Mouse (Mus musculus): ENCODE measurements at regions not wholly inside any gene's neighbourhood (a gene's known extent, or its start where the extent isn't known, plus 50 kb on each side); places are given as distances from the start of the nearest gene placed in this dataset.

GRCm38 (mm10) chr3:78311630-78312406 lies 974.5 kb downstream of the Rapgef2 start:
- no peak overlapping the region for H3K4me3 ChIP-seq (ENCODE audit: low read length)
- H3K27ac ChIP-seq: no peak overlapping the region
- H3K27me3 ChIP-seq (ENCODE audit: insufficient read depth, low read length): no peaks in the 10 kb centered on the region
- 54% methylated on average over 7 of the region's 7 CpGs for WGBS
- no peaks in the 10 kb centered on the region for H3K4me1 ChIP-seq (ENCODE audit: insufficient read depth, low read length)
- H3K9ac ChIP-seq (replicated peaks; ENCODE audit: low read length): no peak overlapping the region
- DNase-seq (ENCODE audit: low spot score): peak; percentile 28
- no peaks in the 10 kb centered on the region for H3K9me3 ChIP-seq (ENCODE audit: low read length)
- TF ChIP-seq CTCF (IDR thresholded peaks at IDR 0.05; ENCODE audit: low read depth): no peak
- H3K4me2 ChIP-seq (ENCODE audit: low read depth, low read length): no peak overlapping the region
- no peak for ATAC-seq
- no peaks in the 10 kb centered on the region for H3K36me3 ChIP-seq (ENCODE audit: insufficient read depth, low read length)

- no peak for ATAC-seq
- TF ChIP-seq CTCF (IDR thresholded peaks at IDR 0.05; ENCODE audit: low read depth): no peak
- H3K4me2 ChIP-seq (ENCODE audit: low read depth, low read length): no peak overlapping the region
- H3K9me3 ChIP-seq (ENCODE audit: low read length): no peaks in the 10 kb centered on the region
- DNase-seq (ENCODE audit: low spot score): no peak
- no peaks in the 10 kb centered on the region for H3K27me3 ChIP-seq (ENCODE audit: insufficient read depth, low read length)
- no peaks in the 10 kb centered on the region for H3K36me3 ChIP-seq (ENCODE audit: insufficient read depth, low read length)
- H3K4me3 ChIP-seq (ENCODE audit: low read length): no peak overlapping the region
- H3K27ac ChIP-seq: no peak overlapping the region
- H3K4me1 ChIP-seq (ENCODE audit: insufficient read depth, low read length): no peaks in the 10 kb centered on the region
- no peak overlapping the region for H3K9ac ChIP-seq (replicated peaks; ENCODE audit: low read length)
Measured at GRCm38 (mm10) chr3:78300506-78300905, 985.8 kb downstream of the Rapgef2 start.

GRCm38 (mm10) chr3:78291894-78292293 lies 994.4 kb downstream of the Rapgef2 start:
- Histone ChIP-seq H3K36me3 (ENCODE audit: insufficient read depth, low read length) (no peaks in the 10 kb centered on the region), H3K9ac (replicated peaks; ENCODE audit: low read length) (no peak overlapping the region), H3K4me2 (ENCODE audit: low read depth, low read length) (no peak overlapping the region), H3K9me3 (ENCODE audit: low read length) (no peaks in the 10 kb centered on the region), H3K4me3 (ENCODE audit: low read length) (no peak overlapping the region), H3K27ac (no peak overlapping the region), H3K4me1 (ENCODE audit: insufficient read depth, low read length) (no peaks in the 10 kb centered on the region), H3K27me3 (ENCODE audit: insufficient read depth, low read length) (no peaks in the 10 kb centered on the region)
- no peak for TF ChIP-seq CTCF (IDR thresholded peaks at IDR 0.05; ENCODE audit: low read depth)
- DNase-seq (ENCODE audit: low spot score) (peak; percentile 28), ATAC-seq (peak; percentile 51; the same call in 1 of the 2 replicates)
- WGBS: 18% methylated on average over 3 of the region's 3 CpGs

GRCm38 (mm10) chr3:78284071-78284470 lies 1002.2 kb downstream of the Rapgef2 start:
- ATAC-seq (no peak), DNase-seq (ENCODE audit: low spot score) (no peak)
- Histone ChIP-seq H3K36me3 (ENCODE audit: insufficient read depth, low read length) (no peaks in the 10 kb centered on the region), H3K27me3 (ENCODE audit: insufficient read depth, low read length) (no peaks in the 10 kb centered on the region), H3K9ac (replicated peaks; ENCODE audit: low read length) (no peak overlapping the region), H3K4me2 (ENCODE audit: low read depth, low read length) (no peak overlapping the region), H3K27ac (no peak overlapping the region), H3K4me1 (ENCODE audit: insufficient read depth, low read length) (no peaks in the 10 kb centered on the region), H3K9me3 (ENCODE audit: low read length) (no peaks in the 10 kb centered on the region), H3K4me3 (ENCODE audit: low read length) (no peak overlapping the region)
- no peak for TF ChIP-seq CTCF (IDR thresholded peaks at IDR 0.05; ENCODE audit: low read depth)
- 82% methylated on average over 3 of the region's 3 CpGs for WGBS

- no peak for ATAC-seq
- no peak overlapping the region for H3K4me3 ChIP-seq (ENCODE audit: low read length)
- H3K4me2 ChIP-seq (ENCODE audit: low read depth, low read length): no peak overlapping the region
- peak; percentile 47 for DNase-seq (ENCODE audit: low spot score)
- H3K4me1 ChIP-seq (ENCODE audit: insufficient read depth, low read length): no peaks in the 10 kb centered on the region
- no peak overlapping the region for H3K27ac ChIP-seq
- 69% methylated on average over 7 of the region's 7 CpGs for WGBS
- no peak overlapping the region for H3K9ac ChIP-seq (replicated peaks; ENCODE audit: low read length)
- H3K36me3 ChIP-seq (ENCODE audit: insufficient read depth, low read length): no peaks in the 10 kb centered on the region
- no peaks in the 10 kb centered on the region for H3K27me3 ChIP-seq (ENCODE audit: insufficient read depth, low read length)
- TF ChIP-seq CTCF (IDR thresholded peaks at IDR 0.05; ENCODE audit: low read depth): no peak
- no peaks in the 10 kb centered on the region for H3K9me3 ChIP-seq (ENCODE audit: low read length)
Measured at GRCm38 (mm10) chr3:78236920-78237319, 1049.4 kb downstream of the Rapgef2 start.

- no peak overlapping the region for H3K27ac ChIP-seq
- ATAC-seq: no peak
- 28% methylated on average over 3 of the region's 3 CpGs for WGBS
- H3K4me1 ChIP-seq (ENCODE audit: insufficient read depth, low read length): no peaks in the 10 kb centered on the region
- no peak overlapping the region for H3K4me2 ChIP-seq (ENCODE audit: low read depth, low read length)
- no peak overlapping the region for H3K9ac ChIP-seq (replicated peaks; ENCODE audit: low read length)
- H3K4me3 ChIP-seq (ENCODE audit: low read length): no peak overlapping the region
- DNase-seq (ENCODE audit: low spot score): no peak
- no peaks in the 10 kb centered on the region for H3K9me3 ChIP-seq (ENCODE audit: low read length)
- no peaks in the 10 kb centered on the region for H3K36me3 ChIP-seq (ENCODE audit: insufficient read depth, low read length)
- H3K27me3 ChIP-seq (ENCODE audit: insufficient read depth, low read length): no peaks in the 10 kb centered on the region
- TF ChIP-seq CTCF (IDR thresholded peaks at IDR 0.05; ENCODE audit: low read depth): no peak
Measured at GRCm38 (mm10) chr3:78209729-78210128, 1076.6 kb downstream of the Rapgef2 start.

GRCm38 (mm10) chr3:78162601-78163000 lies 1123.7 kb downstream of the Rapgef2 start:
- WGBS: 90% methylated on average over 4 of the region's 4 CpGs
- ATAC-seq (no peak), DNase-seq (ENCODE audit: low spot score) (no peak)
- H3K9ac ChIP-seq (replicated peaks; ENCODE audit: low read length): no peak overlapping the region
- TF ChIP-seq CTCF (IDR thresholded peaks at IDR 0.05; ENCODE audit: low read depth): no peak
- H3K4me3 ChIP-seq (ENCODE audit: low read length): no peak overlapping the region
- no peaks in the 10 kb centered on the region for H3K4me1 ChIP-seq (ENCODE audit: insufficient read depth, low read length)
- H3K36me3 ChIP-seq (ENCODE audit: insufficient read depth, low read length): no peaks in the 10 kb centered on the region
- H3K27ac ChIP-seq: no peak overlapping the region
- H3K9me3 ChIP-seq (ENCODE audit: low read length): no peaks in the 10 kb centered on the region
- no peak overlapping the region for H3K4me2 ChIP-seq (ENCODE audit: low read depth, low read length)
- H3K27me3 ChIP-seq (ENCODE audit: insufficient read depth, low read length): no peaks in the 10 kb centered on the region

All from hindbrain, postnatal 0 days (tissue).